ENCODE assay signal across 17 mouse cellular contexts in the genomic region with DNA sequence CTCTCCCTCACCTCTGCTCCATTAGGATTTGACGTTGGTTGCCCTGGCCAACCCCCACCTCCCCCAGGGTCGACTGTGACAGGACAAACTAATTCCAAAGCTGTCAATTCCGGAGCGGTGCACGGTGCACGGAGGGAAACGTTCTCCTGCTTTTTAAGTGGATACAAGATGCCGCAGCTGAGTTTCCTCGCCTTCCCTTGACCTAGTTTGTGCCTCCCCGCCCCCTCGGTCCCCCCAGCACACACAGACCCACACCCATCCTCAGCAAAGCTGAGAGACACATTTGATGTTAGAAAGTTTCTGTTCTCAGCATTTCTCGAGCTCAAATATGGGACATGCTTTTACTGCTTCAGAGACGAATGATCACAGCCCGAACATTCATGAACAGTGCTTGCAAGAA. TPM values are rescaled to one million over a fixed set of nuclear protein-coding genes. Genes with fewer than 3 reads are reported as not detected.
DNase-seq lines count a peak whose midpoint lies in the region; ATAC-seq and TF ChIP-seq lines count a peak whose summit lies in the region.
"Had no signal": no experiment of that assay in that cellular context is flagged by ENCODE, and none has a peak within 500 bp of the region (broad histone marks: within the 10 kb centered on the region; RNA-seq: fewer than 3 reads in every experiment).

No protein-coding gene starts in this region.

- H3K27ac ChIP-seq in gastrocnemius, adult 2 months: no peak overlapping the region
- peak overlapping the region; percentile 3 for H3K27ac ChIP-seq in left cerebral cortex, adult 2 months
- H3K27ac ChIP-seq in neural tube, embryonic 11.5 days (ENCODE audit: low read depth, low read length): no peak overlapping the region

- peak; percentile 16 for DNase-seq in gastrocnemius, postnatal 25 days
- no peak for DNase-seq in gastrocnemius, adult 2 months
- no peak for DNase-seq in left cerebral cortex, adult 2 months (ENCODE audit: extremely low spot score in 1 of 2, low spot score in 2 of 2)
- DNase-seq in left cerebral cortex, postnatal 36 days (ENCODE audit: low spot score in 2 of 2): no peak
- no peak for DNase-seq in neural tube, embryonic 11.5 days (ENCODE audit: low spot score)
- no peak for DNase-seq in neural tube, embryonic 10.5 days (ENCODE audit: extremely low spot score, low spot score)
- peak; percentile 70 for DNase-seq in thymus, postnatal 25 days
- no peak for DNase-seq in layer of hippocampus, postnatal 36 days
- DNase-seq: cerebellum, adult 9-10 months; embryo, embryonic 11 days; gastrocnemius, postnatal 10 days; kidney, postnatal 10 days; right cerebral cortex, postnatal 25 days had no signal

- WGBS in neural tube, embryonic 11.5 days: 75% methylated on average over 14 of the region's 14 CpGs

- no peak overlapping the region for H3K4me3 ChIP-seq in gastrocnemius, adult 2 months
- no peak overlapping the region for H3K4me3 ChIP-seq in left cerebral cortex, adult 2 months
- no peak overlapping the region for H3K4me3 ChIP-seq in neural tube, embryonic 11.5 days (ENCODE audit: low read depth, low read length)
- H3K4me3 ChIP-seq: erythroblast, embryonic 14.5 days had no signal

- no peaks in the 10 kb centered on the region for H3K36me3 ChIP-seq in neural tube, embryonic 11.5 days (ENCODE audit: control insufficient read depth, insufficient read depth, low read length)

- H3K9me3 ChIP-seq in neural tube, embryonic 11.5 days (ENCODE audit: control insufficient read depth, low read length): no peaks in the 10 kb centered on the region

- intact Hi-C loops in gastrocnemius, adult 2 months (cut with DNase I): loop anchor here (5.0 kb wide), 1 partner anchor 62 kb away; no protein-coding TSS in a partner anchor
- intact Hi-C loops in left cerebral cortex, adult 2 months (cut with DNase I): loop anchor here (2.0 to 5.0 kb wide), 4 partner anchors 14 to 343 kb away; a partner anchor contains a TSS
- intact Hi-C loops in left cerebral cortex, postnatal 36 days (cut with DNase I): loop anchor here (5.0 kb wide), 2 partner anchors 128 to 343 kb away; a partner anchor contains a TSS

- H3K9ac ChIP-seq in neural tube, embryonic 11.5 days (ENCODE audit: low read length): 0 out of 2 replicates have a peak overlapping the region, but pooled peaks have one; percentile 14

- ATAC-seq in neural tube, embryonic 11.5 days (ENCODE audit: insufficient read depth, low FRiP score, low TSS enrichment): no peak
- ATAC-seq: forebrain, embryonic 16.5 days; Patski had no signal

- H3K4me1 ChIP-seq in neural tube, embryonic 11.5 days (ENCODE audit: control insufficient read depth, insufficient read depth, low read length): no peaks in the 10 kb centered on the region

- H3K4me2 ChIP-seq in neural tube, embryonic 11.5 days (ENCODE audit: low read depth): no peak overlapping the region
- H3K4me2 ChIP-seq: heart, embryonic 11.5 days had no signal

- TF ChIP-seq CTCF in gastrocnemius, adult 2 months (IDR thresholded peaks at IDR 0.05): no peak
- TF ChIP-seq CTCF in left cerebral cortex, adult 2 months (IDR thresholded peaks at IDR 0.05): no peak

- no peaks in the 10 kb centered on the region for H3K27me3 ChIP-seq in neural tube, embryonic 11.5 days (ENCODE audit: control insufficient read depth, insufficient read depth, low read length)

RNA-seq across cellular contexts. Expression of a gene that starts 40.9 kb away (rescaled TPM):
- total RNA-seq in gastrocnemius, postnatal 25 days (2021): under 1 TPM; 0.11 to 0.13 TPM
- total RNA-seq in gastrocnemius, adult 2 months (2021): under 1 TPM in 1 of 2 experiments, not detected in 1; 0.10 TPM
- total RNA-seq in left cerebral cortex, adult 2 months (2021): under 1 TPM; 0.26 to 0.54 TPM
- total RNA-seq in left cerebral cortex, postnatal 36 days (2021): under 1 TPM; 0.39 TPM
- polyA plus RNA-seq in neural tube, embryonic 11.5 days (2014; fragmentation: Nextera tagmentation; extraction: Ambion mirVana): 0.28 and 0.44 TPM in 2 replicates
- total RNA-seq in layer of hippocampus, postnatal 36 days (2021): not detected
- polyA plus RNA-seq: erythroblast, embryonic 14.5 days; forebrain, embryonic 16.5 days; Patski had no signal

RNA-seq across cellular contexts. Expression of a gene that starts 58.3 kb away (rescaled TPM):
- total RNA-seq in gastrocnemius, postnatal 25 days (2021): under 1 TPM; 0.08 to 0.32 TPM
- under 1 TPM in 1 of 2 experiments, not detected in 1; 0.31 TPM for total RNA-seq in gastrocnemius, adult 2 months (2021)
- under 1 TPM; 0.44 to 0.66 TPM for total RNA-seq in left cerebral cortex, adult 2 months (2021)
- total RNA-seq in left cerebral cortex, postnatal 36 days (2021): under 1 TPM; 0.35 to 0.50 TPM
- polyA plus RNA-seq in neural tube, embryonic 11.5 days (2014; fragmentation: Nextera tagmentation; extraction: Ambion mirVana): 3.9 and 4.3 TPM in 2 replicates
- under 1 TPM; 0.07 to 0.08 TPM for total RNA-seq in layer of hippocampus, postnatal 36 days (2021)
- polyA plus RNA-seq: forebrain, embryonic 16.5 days; Patski had no signal

Comparison
In these comparisons a context has a peak if more than half of its experiments do, and no peak if none do; other contexts are left out.
1. DNase-seq: peak in gastrocnemius, postnatal 25 days (single experiment) and thymus, postnatal 25 days (single experiment); none in gastrocnemius, adult 2 months (single experiment), left cerebral cortex, adult 2 months (0 of 2), left cerebral cortex, postnatal 36 days (0 of 2), neural tube, embryonic 11.5 days (single experiment), neural tube, embryonic 10.5 days (single experiment) and layer of hippocampus, postnatal 36 days (0 of 2).